Mouse (Mus musculus) cortical plate, adult 2 months (tissue): ENCODE results near the gene Aknad1. TPM values are rescaled to one million over a fixed set of nuclear protein-coding genes. Genes with fewer than 3 reads are reported as not detected.

Experiments used
- H3K27ac ChIP-seq: fragments of 200-500 bp; 2 replicates; pipeline ENCODE4 v1.5.1; 2012; ENCODE audit warnings: low read length, control low read depth, inconsistent platforms; ENCODE audit not compliant: insufficient read depth
- H3K4me1 ChIP-seq: fragments of 200-500 bp; 2 replicates; pipeline ENCODE4 v1.6.1; 2011; ENCODE audit warnings: low read length; ENCODE audit not compliant: control insufficient read depth, insufficient read depth
- H3K4me3 ChIP-seq: fragments of 200-500 bp; 2 replicates; pipeline ENCODE4 v1.5.1; 2011; ENCODE audit warnings: mild to moderate bottlenecking, low read length, control low read depth; ENCODE audit not compliant: insufficient read depth
- CTCF ChIP-seq: fragments of 200-500 bp; IDR thresholded peaks from 2 replicates; pipeline ENCODE4 v1.5.1; 2011; ENCODE audit warnings: mild to moderate bottlenecking, control low read depth, low read length; ENCODE audit not compliant: insufficient read depth; ENCODE audit errors: extremely low read depth
- POLR2A ChIP-seq: fragments of 200-500 bp; IDR thresholded peaks from 2 replicates; pipeline ENCODE4 v1.6.1; 2011; ENCODE audit warnings: mild to moderate bottlenecking, low read length, control low read depth; ENCODE audit not compliant: insufficient read depth; ENCODE audit errors: extremely low read depth
- polyA plus RNA-seq: library from polyadenylated mRNA; depleted of rRNA; stranded (reverse); fragments of >200 nt; gene quantifications from 2 replicates; pipeline ENCODE4 v1.2.3, GENCODE M21; 2012; rRNA removed

Gene Aknad1
- polyA plus RNA-seq = 0.02 and 0.06 TPM in 2 replicates

DNA sequence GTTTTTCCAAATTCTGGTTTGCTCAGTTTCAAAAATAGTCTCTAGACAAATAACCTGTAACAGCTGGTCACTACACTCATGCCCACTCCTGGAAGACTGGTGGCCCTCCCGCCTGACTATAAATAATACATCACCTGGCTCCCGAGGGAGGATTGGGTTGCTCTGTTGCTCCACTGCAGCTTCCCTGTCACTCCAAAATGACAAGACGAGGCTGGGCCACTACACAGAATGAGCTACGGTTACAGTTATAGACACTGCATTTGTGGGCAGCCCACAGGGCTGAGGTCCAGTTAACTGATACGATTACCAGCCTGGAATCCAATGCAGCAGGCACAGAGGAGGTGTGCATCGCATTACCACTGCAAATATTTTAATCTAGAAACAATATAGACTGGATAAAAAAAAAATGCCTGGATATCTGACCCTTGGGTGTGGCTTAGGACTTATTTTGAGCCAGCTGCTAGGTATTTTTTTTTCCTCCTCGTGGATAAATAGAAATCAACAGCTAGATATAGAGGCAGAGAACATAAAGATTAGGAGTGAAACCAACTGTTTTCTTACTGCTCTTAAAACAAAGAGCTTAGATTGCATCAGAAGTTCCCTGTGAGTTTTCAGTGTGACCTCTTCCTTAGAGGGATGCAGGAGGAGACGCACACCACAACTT is at the start of gene Aknad1:
Aknad1 (plus strand) TSS at position 614 of the 664 bp plus-strand sequence.
- H3K4me1 ChIP-seq = no peaks in the 10 kb centered on the region
- no peak within 1 kb of the TSS for H3K27ac ChIP-seq
- no peak within 1 kb of the TSS for H3K4me3 ChIP-seq
- TF ChIP-seq POLR2A = no peak
- TF ChIP-seq CTCF = no peak

DNA sequence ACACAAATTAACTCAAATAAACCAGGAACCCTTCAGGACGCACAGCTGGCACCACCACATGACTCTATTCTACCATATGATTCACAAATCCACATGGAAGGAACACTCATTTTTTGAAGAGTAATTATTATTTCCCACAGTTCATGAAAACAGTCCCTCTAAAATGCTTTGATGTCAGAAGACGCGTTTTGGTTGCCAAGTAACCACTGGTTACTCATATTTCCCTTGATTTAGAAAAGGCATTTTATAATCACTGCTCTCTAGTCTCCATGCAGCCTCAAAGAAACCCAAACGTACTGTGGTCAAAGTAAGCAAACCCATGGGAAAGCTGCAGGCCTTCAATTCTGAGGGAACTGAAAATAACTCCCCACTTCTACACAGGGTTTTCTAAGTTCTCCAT is 49.5 kb upstream of the Aknad1 start:
- H3K4me3 ChIP-seq = no peak overlapping the region
- no peaks in the 10 kb centered on the region; the same call in 1 of the 2 replicates for H3K4me1 ChIP-seq
- H3K27ac ChIP-seq = no peak overlapping the region
- TF ChIP-seq POLR2A = no peak
- no peak for TF ChIP-seq CTCF

DNA sequence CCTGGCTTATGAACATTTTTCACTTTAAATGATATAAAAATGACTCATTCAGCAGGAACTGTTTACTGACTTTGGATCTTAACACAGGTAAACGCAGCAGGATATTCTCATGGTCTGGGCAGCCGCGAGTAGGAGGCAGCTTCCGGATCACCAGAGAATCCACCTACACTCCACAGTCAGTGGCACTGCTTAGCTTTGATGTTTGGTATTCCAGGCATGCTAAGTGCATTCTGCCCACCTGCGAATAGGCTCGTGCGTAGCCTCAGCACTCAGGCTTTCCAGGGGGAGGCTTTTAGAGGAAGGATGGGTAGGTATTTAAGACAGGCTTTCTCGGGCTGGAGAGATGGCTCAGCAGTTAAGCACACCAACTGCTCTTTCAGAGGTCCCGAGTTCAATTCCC is 45.1 kb upstream of the Aknad1 start:
- no peak overlapping the region for H3K4me3 ChIP-seq
- no peak overlapping the region for H3K27ac ChIP-seq
- TF ChIP-seq POLR2A = no peak
- TF ChIP-seq CTCF = no peak
- H3K4me1 ChIP-seq = no peaks in the 10 kb centered on the region; the same call in 1 of the 2 replicates

DNA sequence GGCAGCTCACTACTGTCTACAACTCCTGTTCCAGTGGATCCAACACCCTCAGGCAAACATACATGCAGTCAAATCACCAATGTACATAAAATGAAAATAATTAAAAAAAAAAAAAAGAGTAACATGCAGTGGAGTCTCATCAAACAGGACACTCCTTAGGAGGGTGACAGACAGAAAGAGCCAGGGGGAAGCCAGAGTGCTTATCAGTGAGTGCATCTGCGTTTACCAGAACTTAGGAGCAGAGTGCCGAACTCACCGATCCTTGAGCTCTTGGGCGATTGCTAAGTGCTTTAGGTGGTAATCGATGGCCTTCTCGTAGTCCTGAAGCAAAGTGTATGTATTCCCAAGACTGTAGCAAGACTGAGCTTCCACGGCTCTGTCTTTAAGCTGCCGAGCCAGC is 40.8 kb upstream of the Aknad1 start:
- no peak overlapping the region for H3K27ac ChIP-seq
- TF ChIP-seq POLR2A (no peak), CTCF (no peak)
- no peaks in the 10 kb centered on the region for H3K4me1 ChIP-seq
- H3K4me3 ChIP-seq = no peak overlapping the region

DNA sequence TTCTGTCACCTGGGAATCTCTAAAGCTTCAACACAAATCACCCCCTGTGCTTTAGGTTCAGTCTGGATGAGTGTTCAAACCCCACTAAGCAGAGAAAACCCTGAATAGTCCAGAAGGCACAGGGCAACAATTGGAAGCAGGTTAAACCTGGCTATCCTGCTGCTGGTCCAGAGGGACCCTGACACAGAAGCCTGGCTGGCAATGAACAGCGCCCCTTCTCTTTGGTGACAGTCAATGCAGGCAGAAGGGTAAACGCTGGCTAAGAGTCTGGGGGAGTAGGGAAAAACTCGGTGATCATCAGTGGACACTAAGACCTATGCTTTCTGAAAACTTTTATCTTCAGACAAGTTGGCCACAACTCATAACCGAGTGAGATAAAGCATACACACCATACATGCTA is 39.7 kb upstream of the Aknad1 start:
- H3K4me3 ChIP-seq = no peak overlapping the region
- TF ChIP-seq POLR2A = no peak
- no peak for TF ChIP-seq CTCF
- H3K4me1 ChIP-seq = no peaks in the 10 kb centered on the region
- no peak overlapping the region for H3K27ac ChIP-seq

DNA sequence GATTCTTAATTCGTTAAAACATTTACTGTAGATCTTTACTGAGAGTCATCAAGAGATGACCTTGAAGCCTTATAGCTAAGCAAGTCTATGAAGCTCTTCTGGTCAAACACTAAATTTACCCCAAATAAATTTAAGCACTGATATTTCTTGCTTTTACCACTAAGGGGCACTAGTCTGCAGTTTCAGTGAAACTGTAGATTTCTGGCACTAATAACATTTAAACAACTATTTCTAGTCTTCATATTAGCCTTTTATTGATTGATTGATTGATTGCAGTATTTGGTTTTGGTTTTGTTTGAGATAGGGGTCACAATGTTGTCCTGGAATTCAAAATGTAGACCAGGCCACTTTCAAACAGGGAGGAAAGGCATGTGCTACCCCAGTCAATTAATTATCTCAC is 38.2 kb upstream of the Aknad1 start:
- TF ChIP-seq CTCF (no peak), POLR2A (no peak)
- no peak overlapping the region for H3K27ac ChIP-seq
- H3K4me1 ChIP-seq = no peaks in the 10 kb centered on the region
- no peak overlapping the region for H3K4me3 ChIP-seq

DNA sequence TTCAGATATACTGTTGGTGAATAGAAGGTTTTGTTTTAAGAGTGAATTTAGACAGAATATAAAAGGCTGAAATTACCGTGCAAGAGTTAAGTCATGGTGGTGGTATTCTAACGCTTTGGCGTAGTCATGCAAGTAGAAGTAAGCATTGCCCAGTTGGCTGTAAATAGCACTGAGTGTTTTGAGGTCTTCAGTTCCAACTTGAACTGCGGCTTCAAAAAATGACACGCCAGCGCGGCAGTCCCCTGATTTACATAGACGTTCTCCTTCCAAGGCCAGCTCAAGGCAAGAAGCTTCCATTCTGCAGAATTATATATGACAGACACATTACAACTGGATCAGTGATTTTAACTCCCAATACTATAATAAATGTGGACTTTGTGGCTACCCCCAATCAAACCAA is 36.7 kb upstream of the Aknad1 start:
- no peak for TF ChIP-seq CTCF
- no peak for TF ChIP-seq POLR2A
- H3K4me1 ChIP-seq = no peaks in the 10 kb centered on the region
- no peak overlapping the region for H3K27ac ChIP-seq
- no peak overlapping the region for H3K4me3 ChIP-seq

DNA sequence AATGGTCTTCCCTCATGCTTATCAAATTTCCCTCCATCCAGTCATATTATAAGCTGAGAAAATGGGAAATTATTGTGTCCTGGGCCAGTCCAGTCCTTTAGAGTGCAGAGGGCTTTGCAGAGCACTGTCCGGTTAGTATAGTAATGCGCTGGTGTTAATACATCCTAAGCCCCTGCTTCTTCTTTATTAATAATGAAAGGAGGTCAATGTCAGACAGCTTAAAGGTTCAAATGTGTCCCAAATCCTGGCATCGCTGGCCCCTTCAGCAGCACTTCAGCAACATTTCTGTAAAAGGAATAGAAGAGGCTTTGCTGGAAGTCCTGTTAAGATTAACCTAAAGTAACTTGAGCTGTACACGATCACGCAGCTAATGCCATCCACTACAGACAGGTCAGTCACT is 28.2 kb upstream of the Aknad1 start:
- no peak overlapping the region for H3K4me3 ChIP-seq
- no peak overlapping the region for H3K27ac ChIP-seq
- no peak for TF ChIP-seq POLR2A
- no peak for TF ChIP-seq CTCF
- no peaks in the 10 kb centered on the region for H3K4me1 ChIP-seq

DNA sequence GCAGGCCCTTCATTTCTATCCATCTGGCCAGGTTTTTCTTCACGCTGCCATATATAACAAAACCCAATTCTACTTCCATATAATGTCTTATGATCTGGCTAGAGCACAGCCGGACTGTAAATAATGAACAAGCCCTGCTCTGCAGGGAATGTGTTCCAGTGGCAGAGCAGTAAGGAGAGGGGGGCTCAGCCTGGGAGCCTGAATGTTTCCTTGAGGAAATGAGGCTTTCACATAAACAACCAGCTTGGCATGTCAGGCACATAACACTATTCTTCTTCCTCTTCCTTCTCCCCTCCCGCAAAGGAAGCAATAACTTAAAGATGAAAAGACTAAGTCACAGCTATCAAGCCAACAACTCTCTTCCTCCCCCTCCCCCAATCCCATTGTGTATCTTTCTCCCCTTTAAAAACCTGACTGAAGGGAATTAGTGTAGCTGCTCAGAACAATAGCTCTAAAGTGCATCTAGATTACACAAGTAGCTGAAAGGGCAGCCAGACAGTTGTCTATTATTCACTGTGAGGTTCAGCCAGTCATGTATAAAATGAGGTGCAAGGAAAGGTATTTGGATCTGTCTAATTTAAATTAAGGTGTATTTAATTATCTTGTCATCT is 26.3 kb upstream of the Aknad1 start:
- no peak for TF ChIP-seq CTCF
- no peak for TF ChIP-seq POLR2A
- H3K4me3 ChIP-seq = no peak overlapping the region
- no peak overlapping the region for H3K27ac ChIP-seq

DNA sequence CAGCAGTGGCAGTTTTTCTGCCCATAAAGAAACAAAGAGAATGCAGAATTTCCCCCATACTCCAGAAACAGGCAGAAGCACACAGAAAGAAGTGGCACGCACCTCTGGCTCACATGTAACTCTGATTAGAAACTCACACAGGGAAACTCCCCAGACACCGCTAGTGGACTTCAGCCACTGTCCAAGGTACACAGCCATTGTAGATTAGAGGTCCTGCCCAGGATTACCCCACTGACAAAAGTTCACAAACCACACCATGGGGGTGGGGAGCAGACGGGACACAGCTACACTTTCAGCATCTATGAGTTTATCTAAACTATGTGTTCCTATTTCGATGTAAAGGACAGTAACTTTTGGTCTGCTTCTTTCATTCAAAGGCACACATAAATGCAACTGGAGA is 24.6 kb upstream of the Aknad1 start:
- Histone ChIP-seq H3K27ac (no peak overlapping the region), H3K4me3 (no peak overlapping the region), H3K4me1 (no peaks in the 10 kb centered on the region)
- no peak for TF ChIP-seq POLR2A
- TF ChIP-seq CTCF = no peak

More for the DNA sequence above, 26.3 kb upstream of the Aknad1 start:
- H3K4me1 ChIP-seq = no peaks in the 10 kb centered on the region
